Mouse (Mus musculus): ENCODE results near the gene Zfp983. TPM values are rescaled to one million over a fixed set of nuclear protein-coding genes. Genes with fewer than 3 reads are reported as not detected.

The Zfp983 gene
- total and polyA plus RNA-seq, 3 experiments, result 1.0 to 1.5 TPM; not detected in 1

DNA sequence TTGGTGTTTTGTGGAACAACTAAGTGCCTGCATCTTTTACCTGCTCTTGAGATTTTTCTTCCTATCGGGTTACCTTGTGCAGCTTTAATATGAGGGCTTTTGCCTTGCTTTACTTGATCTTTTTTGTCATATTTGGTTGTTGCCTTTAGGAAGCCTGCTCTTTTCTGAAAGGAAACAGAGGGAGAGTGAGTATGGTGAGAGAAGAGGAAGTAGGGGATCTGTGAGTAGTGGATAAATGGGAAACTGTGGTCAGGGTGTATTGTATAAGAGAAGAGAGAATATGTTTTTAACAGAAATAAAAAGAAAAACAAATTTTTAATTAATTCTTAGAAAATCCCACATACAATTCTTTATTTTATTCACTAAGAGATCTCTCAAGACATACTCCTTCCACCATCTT lies 53.0 kb downstream of the Zfp983 start:
- H3K9me3 ChIP-seq (replicated peaks; ENCODE audit: insufficient read depth, low read length), result no peaks in the 10 kb centered on the region
- H3K79me2 ChIP-seq (ENCODE audit: control insufficient read depth, insufficient read depth, low read length, poor library complexity), result no peaks in the 10 kb centered on the region; the same call in 1 of the 2 replicates
- H3K4me1 ChIP-seq (ENCODE audit: control insufficient read depth in 1 of 2, insufficient read depth in 2 of 2, low read length in 2 of 2), result peaks cover 5 to 7% of the 10 kb centered on the region in 2 experiments
- H3K9ac ChIP-seq (ENCODE audit: control insufficient read depth, low read depth, low read length, poor library complexity, severe bottlenecking), result peak overlapping the region; percentile 8
- peak overlapping the region; percentile 70 for H3K27ac ChIP-seq (ENCODE audit: control insufficient read depth, low read depth, low read length)
- peaks cover 0 to 25% of the 10 kb centered on the region in 2 experiments; a peak in 2 of 4 replicates for H3K36me3 ChIP-seq (ENCODE audit: control insufficient read depth in 1 of 2, insufficient read depth in 2 of 2, low read length in 2 of 2)
- H3K4me3 ChIP-seq (ENCODE audit: control insufficient read depth in 1 of 2, insufficient read depth in 1 of 2, low read depth in 2 of 2, low read length in 2 of 2), result no peak overlapping the region; a peak in 1 of 4 replicates
- TF ChIP-seq NRF1 (IDR thresholded peaks at IDR 0.05; ENCODE audit: insufficient read depth, low read depth, low read length, poor library complexity, severe bottlenecking) (no peak), RCOR1 (IDR thresholded peaks at IDR 0.05; ENCODE audit: low read depth, low read length) (peak; percentile 46; the same call in 1 of the 2 replicates), SIN3A (IDR thresholded peaks at IDR 0.05; ENCODE audit: low read length) (no peak), TAL1 (IDR thresholded peaks at IDR 0.05; ENCODE audit: low read length) (0 out of 2 replicates have a peak, but pooled peaks have one; percentile 26), POLR2AphosphoS2 (IDR thresholded peaks at IDR 0.05; ENCODE audit: low read length) (no peak), EP300 (IDR thresholded peaks at IDR 0.05; ENCODE audit: low read depth in 1 of 2, low read length in 2 of 2) (peak; percentile 64 to 71; a peak in 3 of 4 replicates), NELFE (IDR thresholded peaks at IDR 0.05; ENCODE audit: low read depth, low read length) (no peak), CHD1 (IDR thresholded peaks at IDR 0.05; ENCODE audit: low read depth, low read length) (0 out of 2 replicates have a peak, but pooled peaks have one; percentile 63), SMC3 (IDR thresholded peaks at IDR 0.05; ENCODE audit: low read depth, low read length) (no peak), GATA1 (IDR thresholded peaks at IDR 0.05; ENCODE audit: low read depth, low read length) (peak; percentile 29; the same call in 1 of the 2 replicates), ZMIZ1 (IDR thresholded peaks at IDR 0.05; ENCODE audit: low read depth, low read length) (no peak), ZNF384 (IDR thresholded peaks at IDR 0.05; ENCODE audit: low read depth, low read length) (no peak), POLR2AphosphoS5 (IDR thresholded peaks at IDR 0.05; ENCODE audit: borderline replicate concordance, low read depth, low read length) (no peak)
- peak; percentile 81 for DNase-seq (ENCODE audit: low read depth, low spot score)
- no peaks in the 10 kb centered on the region for H3K27me3 ChIP-seq (ENCODE audit: control insufficient read depth in 1 of 2, insufficient read depth in 2 of 2, low read length in 2 of 2)

DNA sequence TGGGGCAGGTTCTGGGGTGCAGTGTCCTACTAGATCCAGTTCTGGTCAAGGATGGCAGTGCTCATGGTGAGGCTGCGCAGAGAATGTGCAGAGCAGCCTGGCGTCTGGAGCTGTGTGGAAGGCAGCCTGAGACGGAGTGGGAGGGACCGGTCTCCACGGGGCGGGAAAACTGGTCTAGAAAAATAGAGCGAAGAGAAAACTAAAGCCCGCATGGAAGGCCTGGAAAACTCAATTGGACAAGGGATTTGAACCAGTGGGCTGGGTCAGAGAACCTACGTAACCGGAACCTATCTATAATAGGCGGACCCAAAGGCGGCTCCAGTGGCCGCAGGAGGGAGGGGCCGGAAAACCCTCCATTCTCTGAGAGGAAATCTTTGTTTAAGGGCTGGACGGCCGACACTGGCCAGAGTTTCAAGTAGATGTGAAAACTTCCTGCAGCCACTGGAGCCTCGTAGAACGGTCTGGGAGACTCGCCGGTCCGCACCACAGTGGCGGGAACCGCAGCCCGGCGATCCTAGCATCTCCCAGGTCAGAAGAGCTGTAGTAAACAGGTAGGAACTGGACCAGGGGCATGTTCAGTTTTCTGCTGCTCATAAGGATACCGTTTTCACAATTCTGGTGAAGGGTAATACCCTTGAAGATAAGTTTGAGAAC lies 57.0 kb downstream of the Zfp983 start, which contains the start of gene Zfp760:
Zfp760 (plus strand) TSS at position 399 of the 654 bp plus-strand sequence.
- DNase-seq (ENCODE audit: low read depth, low spot score), result peak; percentile 88
- peak; percentile 52; the same call in 1 of the 2 replicates for TF ChIP-seq MYC (IDR thresholded peaks at IDR 0.05; ENCODE audit: low read depth, low read length)
- no peak for TF ChIP-seq GABPA (IDR thresholded peaks at IDR 0.05; ENCODE audit: low read depth, low read length)
- peak; percentile 52 for TF ChIP-seq MAX (IDR thresholded peaks at IDR 0.05; ENCODE audit: low read length)
- TF ChIP-seq EP300 (IDR thresholded peaks at IDR 0.05; ENCODE audit: low read depth in 1 of 2, low read length in 2 of 2), result no peak; a peak in 1 of 4 replicates
- TF ChIP-seq TBP (IDR thresholded peaks at IDR 0.05; ENCODE audit: low read depth, low read length), result peak; percentile 74
- TF ChIP-seq MEF2A (IDR thresholded peaks at IDR 0.05; ENCODE audit: extremely low read depth, insufficient replicate concordance, low read depth, low read length, poor library complexity, severe bottlenecking), result no peak
- TF ChIP-seq JUND (IDR thresholded peaks at IDR 0.05; ENCODE audit: low read depth, low read length), result no peak
- peak; percentile 78 for TF ChIP-seq SIN3A (IDR thresholded peaks at IDR 0.05; ENCODE audit: low read length)
- TF ChIP-seq ZNF384 (IDR thresholded peaks at IDR 0.05; ENCODE audit: low read depth, low read length), result no peak
- TF ChIP-seq NELFE (IDR thresholded peaks at IDR 0.05; ENCODE audit: low read depth, low read length), result peak; percentile 84
- TF ChIP-seq ELF1 (IDR thresholded peaks at IDR 0.05; ENCODE audit: low read depth, low read length), result peak; percentile 32; the same call in 1 of the 2 replicates
- peak; percentile 51 to 85; a peak in 3 of 4 replicates for TF ChIP-seq POLR2A (IDR thresholded peaks at IDR 0.05; ENCODE audit: control insufficient read depth in 1 of 2, insufficient read depth in 1 of 2, low read depth in 1 of 2, low read length in 2 of 2, poor library complexity in 1 of 2)
- no peak for TF ChIP-seq TAL1 (IDR thresholded peaks at IDR 0.05; ENCODE audit: low read length)
- peak; percentile 60; the same call in 1 of the 2 replicates for TF ChIP-seq NRF1 (IDR thresholded peaks at IDR 0.05; ENCODE audit: insufficient read depth, low read depth, low read length, poor library complexity, severe bottlenecking)
- TF ChIP-seq USF2 (IDR thresholded peaks at IDR 0.05; ENCODE audit: borderline replicate concordance in 1 of 2, insufficient read depth in 1 of 2, low read depth in 1 of 2, low read length in 2 of 2), result no peak
- TF ChIP-seq CTCF (IDR thresholded peaks at IDR 0.05 in 2 of 3, conservative IDR thresholded peaks at IDR 0.05 in 1 of 3; ENCODE audit: control insufficient read depth in 1 of 3, insufficient read depth in 1 of 3, low read depth in 2 of 3, low read length in 3 of 3, poor library complexity in 1 of 3, severe bottlenecking in 1 of 3), result no peak
- 0 out of 2 replicates have a peak, but pooled peaks have one; percentile 29 for TF ChIP-seq MXI1 (IDR thresholded peaks at IDR 0.05; ENCODE audit: low read depth, low read length)
- no peak for TF ChIP-seq KAT2A (conservative IDR thresholded peaks at IDR 0.05; ENCODE audit: low read depth, low read length)
- TF ChIP-seq POLR2AphosphoS5 (IDR thresholded peaks at IDR 0.05; ENCODE audit: borderline replicate concordance, low read depth, low read length), result no peak
- TF ChIP-seq RAD21 (IDR thresholded peaks at IDR 0.05; ENCODE audit: low read depth, low read length), result no peak
- no peak; the same call in 1 of the 2 replicates for TF ChIP-seq SMC3 (IDR thresholded peaks at IDR 0.05; ENCODE audit: low read depth, low read length)
- TF ChIP-seq ZKSCAN1 (IDR thresholded peaks at IDR 0.05; ENCODE audit: low read depth, low read length), result no peak
- TF ChIP-seq GATA1 (IDR thresholded peaks at IDR 0.05; ENCODE audit: low read depth, low read length), result no peak
- TF ChIP-seq POLR2AphosphoS2 (IDR thresholded peaks at IDR 0.05; ENCODE audit: low read length), result peak; percentile 70; the same call in 1 of the 2 replicates

More for the DNA sequence above, 57.0 kb downstream of the Zfp983 start, which contains the start of gene Zfp760:
- Histone ChIP-seq H3K9ac (ENCODE audit: control insufficient read depth, low read depth, low read length, poor library complexity, severe bottlenecking) (peak within 1 kb of the TSS; percentile 88), H3K4me3 (ENCODE audit: control insufficient read depth in 1 of 2, insufficient read depth in 1 of 2, low read depth in 2 of 2, low read length in 2 of 2) (peak within 1 kb of the TSS; percentile 77 to 88), H3K27me3 (ENCODE audit: control insufficient read depth in 1 of 2, insufficient read depth in 2 of 2, low read length in 2 of 2) (no peaks in the 10 kb centered on the region), H3K36me3 (ENCODE audit: control insufficient read depth in 1 of 2, insufficient read depth in 2 of 2, low read length in 2 of 2) (peaks cover 0 to 20% of the 10 kb centered on the region in 2 experiments; a peak in 2 of 4 replicates), H3K4me1 (ENCODE audit: control insufficient read depth in 1 of 2, insufficient read depth in 2 of 2, low read length in 2 of 2) (peaks cover 0 to 4% of the 10 kb centered on the region in 2 experiments; a peak in 2 of 4 replicates), H3K27ac (ENCODE audit: control insufficient read depth, low read depth, low read length) (peak within 1 kb of the TSS; percentile 88), H3K9me3 (replicated peaks; ENCODE audit: insufficient read depth, low read length) (no peaks in the 10 kb centered on the region), H3K79me2 (ENCODE audit: control insufficient read depth, insufficient read depth, low read length, poor library complexity) (no peaks in the 10 kb centered on the region; the same call in 1 of the 2 replicates)

All from MEL (cell line).